Mouse (Mus musculus): Measurements from ENCODE around the gene Osgep. TPM values are rescaled to one million over a fixed set of nuclear protein-coding genes. Genes with fewer than 3 reads are reported as not detected.
"Not testable (repeated sequence)": the region's sequence is repeated elsewhere in the genome, so short reads cannot be mapped to it uniquely, and the experiment has no call there.

The Osgep gene
- polyA plus RNA-seq (2015; fragmentation: Nextera tagmentation; extraction: Ambion mirVana), result 131 and 133 TPM in 2 replicates

DNA sequence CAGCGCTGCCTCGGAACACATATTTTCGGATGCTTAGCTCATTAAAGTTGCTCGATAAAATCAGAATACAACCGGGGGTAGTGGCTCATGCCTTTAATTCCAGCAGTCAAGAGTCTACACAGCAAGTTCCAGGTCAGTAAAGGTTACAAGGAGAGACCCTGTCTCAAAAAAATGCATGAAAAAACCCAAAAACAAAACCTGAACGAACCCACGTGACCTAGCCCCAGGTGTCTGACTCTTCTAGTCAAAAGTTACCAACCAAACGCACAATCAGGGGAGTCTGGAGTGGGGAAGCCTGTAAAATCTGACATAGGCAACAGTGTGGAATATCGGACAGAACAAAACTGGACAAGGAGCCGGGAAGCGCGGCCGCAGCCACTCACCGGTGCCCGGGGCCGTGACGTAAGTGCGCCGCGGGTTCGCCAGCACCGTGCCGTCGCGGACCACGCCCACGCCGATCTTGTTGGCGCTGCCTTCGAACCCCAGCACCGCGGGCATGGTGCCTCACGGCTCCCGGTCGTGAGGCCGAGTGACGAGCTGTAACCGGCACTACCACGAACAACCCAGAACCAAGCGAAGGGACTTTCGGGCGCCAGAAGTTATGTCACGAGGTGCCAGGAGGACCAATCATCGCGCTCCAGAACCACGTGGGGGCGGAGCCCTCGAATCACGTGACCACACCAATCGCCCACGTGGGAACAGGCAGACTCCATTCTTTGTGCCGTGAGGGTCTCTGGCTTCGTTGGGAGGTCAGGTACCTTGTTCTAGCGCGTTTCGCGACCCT, at the start of gene Osgep, which contains the start of gene Apex1:
Gene Osgep, minus strand, starts transcription at position 613 of the 784 bp plus-strand sequence.
Gene Apex1, plus strand, starts transcription at position 688 of the 784 bp plus-strand sequence.
- Histone ChIP-seq H3K27me3 (replicated peaks; ENCODE audit: control insufficient read depth, insufficient read depth, low read length) (no peaks in the 10 kb centered on the region), H3K4me3 (ENCODE audit: low read length) (peak within 1 kb of the TSS; percentile 61), H3K36me3 (ENCODE audit: control insufficient read depth, insufficient read depth, low read length) (peaks cover 17% of the 10 kb centered on the region), H3K9me3 (ENCODE audit: control insufficient read depth, low read length) (no peaks in the 10 kb centered on the region), H3K4me2 (ENCODE audit: low read depth, low read length) (peak within 1 kb of the TSS; percentile 68), H3K27ac (ENCODE audit: low read length) (peak within 1 kb of the TSS; percentile 89), H3K4me1 (ENCODE audit: control insufficient read depth, insufficient read depth, low read length) (peaks cover 14% of the 10 kb centered on the region), H3K9ac (ENCODE audit: low read depth, low read length) (peak within 1 kb of the TSS; percentile 68)
- under 1% methylated on average over 57 of the region's 57 CpGs for WGBS
- ATAC-seq, result peak; percentile 94

DNA sequence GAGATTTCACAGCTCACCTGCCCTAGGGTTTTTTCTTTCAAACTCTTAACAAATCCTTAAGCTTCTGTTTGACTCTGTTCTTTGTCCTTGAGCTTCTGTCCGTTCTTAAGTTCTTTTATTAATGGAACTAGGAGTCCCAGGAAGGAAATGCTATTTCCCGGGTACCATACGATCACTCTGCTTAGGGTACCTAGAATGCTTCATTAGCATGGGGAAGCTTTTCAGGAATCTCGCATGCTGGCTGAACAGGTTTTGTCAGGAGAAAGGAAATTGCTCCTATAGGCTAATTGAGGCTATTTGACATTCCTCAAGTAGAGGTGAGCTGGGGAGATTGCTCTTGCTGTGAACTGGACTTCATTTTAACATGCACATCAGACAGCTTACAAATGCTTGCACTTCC, 49.0 kb upstream of the Osgep start:
- Histone ChIP-seq H3K9ac (ENCODE audit: low read depth, low read length) (no peak overlapping the region), H3K4me3 (ENCODE audit: low read length) (no peak overlapping the region), H3K4me2 (ENCODE audit: low read depth, low read length) (no peak overlapping the region), H3K36me3 (ENCODE audit: control insufficient read depth, insufficient read depth, low read length) (no peaks in the 10 kb centered on the region), H3K9me3 (ENCODE audit: control insufficient read depth, low read length) (no peaks in the 10 kb centered on the region), H3K4me1 (ENCODE audit: control insufficient read depth, insufficient read depth, low read length) (no peaks in the 10 kb centered on the region), H3K27ac (ENCODE audit: low read length) (no peak overlapping the region), H3K27me3 (replicated peaks; ENCODE audit: control insufficient read depth, insufficient read depth, low read length) (no peaks in the 10 kb centered on the region)
- ATAC-seq, result no peak
- WGBS, result 36% methylated on average over 4 of the region's 4 CpGs

DNA sequence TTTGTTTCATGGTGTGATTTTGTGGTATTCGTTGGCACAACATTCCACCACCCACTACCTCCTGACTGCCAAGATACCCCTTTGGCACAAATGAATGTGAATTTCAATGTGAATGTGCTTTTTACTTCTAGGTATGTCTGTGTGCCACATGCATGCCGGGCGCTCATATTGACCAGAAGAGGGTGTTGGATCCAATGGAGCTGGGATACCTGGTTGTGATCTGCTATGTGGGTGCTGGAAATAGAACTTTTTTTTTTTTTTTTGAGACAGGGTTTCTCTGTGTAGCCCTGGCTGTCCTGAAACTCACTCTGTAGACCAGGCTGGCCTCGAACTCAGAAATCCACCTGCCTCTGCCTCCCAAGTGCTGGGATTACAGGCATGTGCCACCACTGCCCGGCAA, 48.4 kb upstream of the Osgep start:
- H3K4me2 ChIP-seq (ENCODE audit: low read depth, low read length); H3K36me3 ChIP-seq (ENCODE audit: control insufficient read depth, insufficient read depth, low read length); H3K27me3 ChIP-seq (replicated peaks; ENCODE audit: control insufficient read depth, insufficient read depth, low read length); H3K4me3 ChIP-seq (ENCODE audit: low read length); H3K4me1 ChIP-seq (ENCODE audit: control insufficient read depth, insufficient read depth, low read length); H3K9me3 ChIP-seq (ENCODE audit: control insufficient read depth, low read length); H3K27ac ChIP-seq (ENCODE audit: low read length); ATAC-seq; H3K9ac ChIP-seq (ENCODE audit: low read depth, low read length): not testable (repeated sequence)
- WGBS, result 93% methylated on average over 5 of the region's 5 CpGs

DNA sequence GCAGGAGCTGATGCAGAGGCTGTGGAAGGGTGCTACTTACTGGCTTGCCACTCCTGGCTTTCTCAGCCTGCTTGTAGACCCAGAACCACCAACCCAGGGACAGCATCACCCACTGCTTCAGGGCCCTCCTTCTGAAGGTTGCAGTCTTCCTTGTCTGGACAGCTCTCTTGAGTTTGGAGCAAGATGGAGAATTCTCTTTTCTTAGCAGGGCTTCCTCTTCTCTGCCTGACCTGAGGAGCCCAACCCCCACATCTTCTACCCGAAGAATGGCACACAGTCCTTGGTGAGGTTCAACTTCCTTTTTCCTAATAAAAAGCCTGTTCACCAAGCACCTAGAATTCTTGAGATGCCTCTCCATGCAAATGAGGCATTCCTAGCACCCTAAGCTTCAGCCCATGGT, 46.1 kb upstream of the Osgep start:
- Histone ChIP-seq H3K9ac (ENCODE audit: low read depth, low read length) (no peak overlapping the region), H3K4me3 (ENCODE audit: low read length) (no peak overlapping the region), H3K4me2 (ENCODE audit: low read depth, low read length) (no peak overlapping the region), H3K4me1 (ENCODE audit: control insufficient read depth, insufficient read depth, low read length) (no peaks in the 10 kb centered on the region), H3K36me3 (ENCODE audit: control insufficient read depth, insufficient read depth, low read length) (no peaks in the 10 kb centered on the region), H3K27me3 (replicated peaks; ENCODE audit: control insufficient read depth, insufficient read depth, low read length) (no peaks in the 10 kb centered on the region), H3K9me3 (ENCODE audit: control insufficient read depth, low read length) (no peaks in the 10 kb centered on the region), H3K27ac (ENCODE audit: low read length) (no peak overlapping the region)
- ATAC-seq, result no peak
- WGBS, result 81% methylated on average over 1 of the region's 1 CpGs

DNA sequence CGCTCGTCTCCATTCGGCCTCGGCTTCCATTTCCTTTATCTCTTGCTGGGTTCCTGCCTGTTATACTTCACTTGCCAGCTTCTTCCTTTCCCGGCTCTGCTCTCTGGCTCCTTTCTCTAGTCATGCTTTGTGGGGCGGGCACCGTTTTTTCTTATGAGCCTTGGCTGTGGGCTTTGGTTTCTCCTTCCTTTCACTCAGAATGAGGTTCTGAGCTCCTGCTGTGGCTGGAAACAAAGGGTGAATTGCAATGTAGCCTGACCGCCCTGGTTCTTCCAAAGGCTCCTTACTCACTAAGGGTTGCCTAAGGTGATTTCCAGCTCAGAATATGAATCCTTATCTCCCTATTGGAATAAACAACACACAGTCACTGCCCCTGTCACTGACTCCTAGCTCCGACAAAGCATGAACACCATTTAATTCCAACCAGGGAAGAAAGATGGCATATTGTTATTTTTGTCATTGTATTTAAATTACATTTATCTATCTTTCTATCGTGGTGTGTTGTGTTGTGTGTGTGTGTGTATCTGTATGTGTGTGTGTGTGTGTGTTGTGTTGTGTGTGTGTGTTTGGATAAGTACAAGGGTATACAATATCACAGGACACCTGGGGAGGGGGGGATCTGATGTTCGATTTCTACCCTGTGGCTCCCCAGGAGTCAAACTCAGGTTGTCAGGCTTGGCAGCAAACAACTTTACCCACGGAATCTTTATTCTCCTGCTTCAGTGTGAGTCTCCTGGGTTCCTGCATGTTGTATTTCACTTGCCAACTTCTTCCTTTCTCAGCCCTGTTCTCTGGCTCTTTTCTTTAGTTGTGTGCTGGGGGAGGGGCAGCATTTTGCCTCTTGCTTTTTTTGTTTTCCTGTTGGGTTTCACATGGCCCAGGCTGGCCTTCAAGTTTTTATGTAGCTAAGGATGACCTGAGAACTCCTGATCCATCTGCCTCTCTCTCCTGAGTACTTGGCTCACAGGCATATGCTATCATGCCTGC, 45.2 kb upstream of the Osgep start:
- H3K36me3 ChIP-seq (ENCODE audit: control insufficient read depth, insufficient read depth, low read length), result no peaks in the 10 kb centered on the region
- no peaks in the 10 kb centered on the region for H3K4me1 ChIP-seq (ENCODE audit: control insufficient read depth, insufficient read depth, low read length)
- no peak overlapping the region for H3K9ac ChIP-seq (ENCODE audit: low read depth, low read length)
- ATAC-seq, result no peak
- H3K27me3 ChIP-seq (replicated peaks; ENCODE audit: control insufficient read depth, insufficient read depth, low read length), result no peaks in the 10 kb centered on the region
- H3K4me2 ChIP-seq (ENCODE audit: low read depth, low read length), result no peak overlapping the region
- H3K4me3 ChIP-seq (ENCODE audit: low read length), result no peak overlapping the region
- no peak overlapping the region for H3K27ac ChIP-seq (ENCODE audit: low read length)
- no peaks in the 10 kb centered on the region for H3K9me3 ChIP-seq (ENCODE audit: control insufficient read depth, low read length)
- 45% methylated on average over 12 of the region's 12 CpGs for WGBS

DNA sequence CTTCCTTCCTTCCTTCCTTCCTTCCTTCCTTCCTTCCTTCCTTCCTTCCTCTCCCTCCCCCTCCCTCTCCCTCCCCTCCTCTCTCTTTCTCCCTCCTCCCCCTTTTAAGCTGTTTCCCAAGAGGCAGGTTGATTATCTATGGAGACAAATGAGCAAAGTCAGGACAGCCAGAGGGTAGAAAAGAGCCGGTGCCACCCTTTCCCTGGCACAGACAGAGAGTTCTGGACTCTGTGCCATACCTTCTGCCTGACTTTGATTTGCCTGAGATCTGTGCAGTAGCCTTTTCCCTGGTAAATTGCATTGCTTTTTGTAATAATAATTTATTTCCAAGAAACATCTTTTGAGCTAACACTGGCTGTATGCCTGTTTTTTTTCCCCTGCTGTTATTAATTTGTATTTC, 44.3 kb upstream of the Osgep start:
- Histone ChIP-seq H3K9ac (ENCODE audit: low read depth, low read length) (no peak overlapping the region), H3K4me3 (ENCODE audit: low read length) (no peak overlapping the region), H3K9me3 (ENCODE audit: control insufficient read depth, low read length) (no peaks in the 10 kb centered on the region), H3K27ac (ENCODE audit: low read length) (no peak overlapping the region), H3K36me3 (ENCODE audit: control insufficient read depth, insufficient read depth, low read length) (no peaks in the 10 kb centered on the region), H3K27me3 (replicated peaks; ENCODE audit: control insufficient read depth, insufficient read depth, low read length) (no peaks in the 10 kb centered on the region), H3K4me2 (ENCODE audit: low read depth, low read length) (no peak overlapping the region), H3K4me1 (ENCODE audit: control insufficient read depth, insufficient read depth, low read length) (no peaks in the 10 kb centered on the region)
- 20% methylated on average over 1 of the region's 1 CpGs for WGBS
- no peak for ATAC-seq

DNA sequence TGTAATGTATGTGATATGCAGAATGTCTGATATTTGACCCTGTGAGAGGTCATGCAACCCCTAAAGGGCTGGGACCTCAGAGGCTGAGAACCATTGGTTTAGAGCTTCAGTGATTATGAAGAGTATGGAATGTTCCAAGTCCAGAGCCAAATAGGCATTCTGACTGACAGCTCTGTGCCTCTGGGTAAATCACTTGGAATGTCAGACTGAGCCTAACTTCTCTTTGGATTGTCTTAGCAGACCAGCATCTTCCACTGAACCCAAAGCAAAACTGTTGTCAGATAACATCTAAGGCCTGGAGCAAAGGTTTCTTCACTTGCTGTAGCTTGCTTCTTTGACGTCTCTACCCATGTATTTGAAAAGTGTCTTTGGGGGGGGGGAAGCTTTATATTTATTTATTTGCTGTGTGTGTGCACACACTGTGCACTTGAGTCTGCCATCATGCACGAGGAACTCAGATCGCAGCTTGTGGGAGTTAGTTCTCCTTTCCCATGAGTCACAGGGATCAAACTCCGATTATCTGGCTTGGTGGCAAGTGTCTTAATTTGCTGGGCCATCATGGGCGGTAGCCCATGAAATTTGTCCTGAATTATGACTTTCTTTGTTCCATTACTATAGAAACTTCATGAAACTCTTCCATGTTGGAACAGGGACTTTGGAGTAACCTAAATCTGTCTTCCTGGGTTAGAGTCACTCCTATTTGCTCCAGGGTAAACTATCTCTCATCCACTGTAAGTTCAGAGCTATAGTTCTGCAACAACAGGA, 43.7 kb upstream of the Osgep start:
- H3K9ac ChIP-seq (ENCODE audit: low read depth, low read length), result no peak overlapping the region
- H3K27ac ChIP-seq (ENCODE audit: low read length), result no peak overlapping the region
- ATAC-seq, result no peak
- H3K4me3 ChIP-seq (ENCODE audit: low read length), result no peak overlapping the region
- 88% methylated on average over 5 of the region's 5 CpGs for WGBS
- H3K4me1 ChIP-seq (ENCODE audit: control insufficient read depth, insufficient read depth, low read length), result no peaks in the 10 kb centered on the region
- H3K36me3 ChIP-seq (ENCODE audit: control insufficient read depth, insufficient read depth, low read length), result no peaks in the 10 kb centered on the region
- no peaks in the 10 kb centered on the region for H3K9me3 ChIP-seq (ENCODE audit: control insufficient read depth, low read length)
- H3K27me3 ChIP-seq (replicated peaks; ENCODE audit: control insufficient read depth, insufficient read depth, low read length), result no peaks in the 10 kb centered on the region
- no peak overlapping the region for H3K4me2 ChIP-seq (ENCODE audit: low read depth, low read length)

DNA sequence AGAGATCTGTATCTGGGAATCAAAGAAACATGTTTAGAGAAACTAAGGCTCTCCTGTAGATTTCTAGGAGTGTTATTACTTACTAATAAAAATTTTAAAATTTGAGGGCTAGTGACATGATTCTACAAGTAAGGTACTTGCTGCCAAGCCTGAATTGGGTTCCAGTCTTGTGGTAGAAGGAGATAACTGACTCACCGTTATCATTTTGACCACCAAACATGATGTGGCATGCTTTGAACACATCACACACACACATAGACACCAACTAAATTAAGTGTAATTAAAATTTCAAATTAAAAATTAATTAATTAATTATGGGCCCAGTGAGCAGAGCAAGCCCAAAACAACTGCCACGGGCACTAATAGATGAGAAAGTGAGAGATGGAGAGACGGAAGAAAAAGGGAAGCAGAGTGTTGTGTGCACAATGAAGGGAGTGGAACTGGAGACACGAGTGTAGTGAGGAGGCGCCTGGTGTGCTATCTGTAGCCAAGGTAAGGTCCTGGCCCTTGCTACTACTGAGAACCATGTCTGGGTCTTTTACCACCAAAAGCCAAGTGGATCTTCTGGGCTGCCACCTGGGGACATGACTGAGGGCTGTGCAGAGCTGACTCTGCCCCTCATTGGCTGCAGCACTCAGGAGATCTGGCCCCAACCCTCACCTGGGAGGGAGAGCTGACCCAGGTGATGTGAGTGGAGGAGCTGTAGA, 33.7 kb upstream of the Osgep start:
- ATAC-seq; H3K9ac ChIP-seq (ENCODE audit: low read depth, low read length); H3K4me2 ChIP-seq (ENCODE audit: low read depth, low read length); H3K9me3 ChIP-seq (ENCODE audit: control insufficient read depth, low read length); H3K36me3 ChIP-seq (ENCODE audit: control insufficient read depth, insufficient read depth, low read length); H3K27me3 ChIP-seq (replicated peaks; ENCODE audit: control insufficient read depth, insufficient read depth, low read length); H3K4me3 ChIP-seq (ENCODE audit: low read length); H3K27ac ChIP-seq (ENCODE audit: low read length); H3K4me1 ChIP-seq (ENCODE audit: control insufficient read depth, insufficient read depth, low read length): not testable (repeated sequence)
- WGBS, result 90% methylated on average over 5 of the region's 5 CpGs
